In the genomic region with DNA sequence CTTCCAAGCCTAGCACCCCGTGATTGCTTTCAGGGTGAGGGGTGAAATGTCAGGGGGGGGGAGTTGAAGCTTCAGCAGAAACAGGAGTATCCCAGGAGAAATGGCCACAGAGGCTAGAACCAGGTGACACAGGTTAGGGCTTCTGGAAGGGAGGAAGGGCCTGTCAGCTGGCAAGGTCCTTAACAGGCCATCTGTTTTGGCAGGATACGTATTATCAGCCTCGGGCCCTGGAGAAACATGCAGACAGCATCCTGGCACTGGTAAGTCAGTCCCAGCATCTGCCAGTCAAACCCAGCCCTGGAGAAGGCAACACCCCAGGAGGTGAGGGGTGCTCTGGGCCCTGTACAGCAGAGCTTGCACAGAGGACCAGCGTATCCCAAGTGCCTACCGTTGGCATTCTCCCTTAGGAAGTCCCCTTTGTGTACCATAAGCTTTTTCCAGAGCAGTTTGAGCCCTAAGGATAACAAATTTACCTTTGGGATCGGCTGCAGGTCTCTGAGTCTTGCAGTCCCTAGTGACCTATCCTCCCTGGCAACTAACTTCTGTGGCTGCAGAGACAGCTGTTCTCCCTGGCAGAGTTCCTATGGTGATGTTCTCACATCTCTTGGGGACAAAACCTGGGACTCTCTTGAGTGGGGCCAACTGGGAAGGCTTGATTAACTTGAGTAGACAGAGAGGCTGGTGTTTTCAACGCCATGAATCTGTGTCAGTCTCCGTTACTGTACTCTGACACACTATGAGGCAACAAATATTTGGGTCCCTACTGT, we compare ENCODE assay signal across 8 mouse cellular contexts. TPM values are rescaled to one million over a fixed set of nuclear protein-coding genes. Genes with fewer than 3 reads are reported as not detected.
A peak's percentile ranks its signal among the peaks of the same experiment; 100 is the strongest.
DNase-seq lines count a peak whose midpoint lies in the region; ATAC-seq lines count a peak whose summit lies in the region.

No protein-coding gene starts in this region.

- H3K4me3 ChIP-seq in kidney, embryonic 16.5 days (ENCODE audit: low read length), result peak overlapping the region; percentile 73
- H3K4me3 ChIP-seq in forebrain, embryonic 16.5 days (replicated peaks; ENCODE audit: low read length), result peak overlapping the region; percentile 67
- H3K4me3 ChIP-seq in limb, embryonic 12.5 days (replicated peaks), result peak overlapping the region; percentile 58
- peak overlapping the region; percentile 52 for H3K4me3 ChIP-seq in neural tube, embryonic 14.5 days (ENCODE audit: low read depth, low read length)

- peaks cover 29% of the 10 kb centered on the region for H3K36me3 ChIP-seq in kidney, embryonic 16.5 days (ENCODE audit: insufficient read depth, low read length)
- H3K36me3 ChIP-seq in forebrain, embryonic 16.5 days (ENCODE audit: control insufficient read depth, insufficient read depth), result peaks cover 7% of the 10 kb centered on the region; the same call in 1 of the 2 replicates
- peaks cover 46% of the 10 kb centered on the region for H3K36me3 ChIP-seq in limb, embryonic 12.5 days
- H3K36me3 ChIP-seq in neural tube, embryonic 14.5 days (ENCODE audit: control insufficient read depth, insufficient read depth, low read length), result peaks cover 14% of the 10 kb centered on the region

- H3K9me3 ChIP-seq in kidney, embryonic 16.5 days (ENCODE audit: low read length), result no peaks in the 10 kb centered on the region
- no peaks in the 10 kb centered on the region for H3K9me3 ChIP-seq in forebrain, embryonic 16.5 days (ENCODE audit: control insufficient read depth, low read length)
- no peaks in the 10 kb centered on the region for H3K9me3 ChIP-seq in limb, embryonic 12.5 days
- H3K9me3 ChIP-seq in neural tube, embryonic 14.5 days (ENCODE audit: control insufficient read depth, low read length), result no peaks in the 10 kb centered on the region

- WGBS in kidney, embryonic 16.5 days, result 61% methylated on average over 8 of the region's 8 CpGs
- WGBS in forebrain, embryonic 16.5 days, result 48% methylated on average over 8 of the region's 8 CpGs
- 67% methylated on average over 8 of the region's 8 CpGs for WGBS in limb, embryonic 12.5 days
- 54% methylated on average over 8 of the region's 8 CpGs for WGBS in neural tube, embryonic 14.5 days

- H3K9ac ChIP-seq in kidney, embryonic 16.5 days (replicated peaks; ENCODE audit: low read length), result peak overlapping the region; percentile 91
- peak overlapping the region; percentile 92 for H3K9ac ChIP-seq in forebrain, embryonic 16.5 days (replicated peaks; ENCODE audit: low read depth, low read length)
- H3K9ac ChIP-seq in limb, embryonic 12.5 days (replicated peaks), result peak overlapping the region; percentile 75
- peak overlapping the region; percentile 81 for H3K9ac ChIP-seq in neural tube, embryonic 14.5 days (replicated peaks; ENCODE audit: low read depth, low read length)

- H3K27me3 ChIP-seq in kidney, embryonic 16.5 days (ENCODE audit: insufficient read depth, low read length), result no peaks in the 10 kb centered on the region
- H3K27me3 ChIP-seq in forebrain, embryonic 16.5 days (replicated peaks; ENCODE audit: control insufficient read depth, insufficient read depth, low read length), result no peaks in the 10 kb centered on the region
- H3K27me3 ChIP-seq in limb, embryonic 12.5 days, result no peaks in the 10 kb centered on the region
- no peaks in the 10 kb centered on the region for H3K27me3 ChIP-seq in neural tube, embryonic 14.5 days (ENCODE audit: control insufficient read depth, insufficient read depth, low read length)

- H3K4me2 ChIP-seq in kidney, embryonic 16.5 days (replicated peaks; ENCODE audit: low read depth, low read length), result peak overlapping the region; percentile 81
- peak overlapping the region; percentile 66 for H3K4me2 ChIP-seq in forebrain, embryonic 16.5 days (ENCODE audit: low read length)
- H3K4me2 ChIP-seq in limb, embryonic 12.5 days, result peak overlapping the region; percentile 65
- H3K4me2 ChIP-seq in neural tube, embryonic 14.5 days (ENCODE audit: low read depth, low read length), result peak overlapping the region; percentile 54

- DNase-seq in kidney, postnatal 14 days, result no peak
- DNase-seq in embryo, embryonic 11 days, result no peak
- DNase-seq in urinary bladder, adult 18-20 months (ENCODE audit: low spot score in 2 of 2), result no peak

- peaks cover 21% of the 10 kb centered on the region for H3K4me1 ChIP-seq in kidney, embryonic 16.5 days (ENCODE audit: insufficient read depth, low read length)
- peaks cover 13% of the 10 kb centered on the region for H3K4me1 ChIP-seq in forebrain, embryonic 16.5 days (replicated peaks; ENCODE audit: control insufficient read depth, insufficient read depth, low read length)
- H3K4me1 ChIP-seq in limb, embryonic 12.5 days (replicated peaks), result peaks cover 12% of the 10 kb centered on the region
- H3K4me1 ChIP-seq in neural tube, embryonic 14.5 days (ENCODE audit: control insufficient read depth, insufficient read depth, low read length), result peaks cover 11% of the 10 kb centered on the region

- no peak for ATAC-seq in kidney, embryonic 16.5 days (ENCODE audit: low FRiP score, low TSS enrichment)
- ATAC-seq in cerebellum, adult (ENCODE audit: insufficient number of reproducible peaks, low FRiP score, low TSS enrichment), result peak; percentile 83
- peak; percentile 13; the same call in 1 of the 2 replicates for ATAC-seq in forebrain, embryonic 16.5 days
- ATAC-seq in limb, embryonic 12.5 days (ENCODE audit: insufficient number of reproducible peaks, insufficient read depth, low FRiP score, low TSS enrichment, low read depth), result no peak
- no peak for ATAC-seq in neural tube, embryonic 14.5 days (ENCODE audit: low read depth)

- H3K27ac ChIP-seq in kidney, embryonic 16.5 days (ENCODE audit: low read length), result peak overlapping the region; percentile 97; the same call in 1 of the 2 replicates
- peak overlapping the region; percentile 98 for H3K27ac ChIP-seq in forebrain, embryonic 16.5 days (ENCODE audit: low read length)
- H3K27ac ChIP-seq in limb, embryonic 12.5 days, result 0 out of 2 replicates have a peak overlapping the region, but pooled peaks have one; percentile 2
- peak overlapping the region; percentile 97 for H3K27ac ChIP-seq in neural tube, embryonic 14.5 days (ENCODE audit: low read depth, low read length)

RNA-seq across cellular contexts. Expression of a gene that starts 1.3 kb away (rescaled TPM):
- 115 and 118 TPM in 2 replicates for polyA plus RNA-seq in kidney, embryonic 16.5 days (2015; fragmentation: Nextera tagmentation; extraction: Ambion mirVana)
- 93.1 and 109 TPM in 2 replicates for polyA plus RNA-seq in forebrain, embryonic 16.5 days (2015; fragmentation: Nextera tagmentation; extraction: Ambion mirVana)
- 74.5 and 75.3 TPM in 2 replicates for polyA plus RNA-seq in limb, embryonic 12.5 days (2016; fragmentation: Nextera tagmentation; extraction: Ambion mirVana)
- polyA plus RNA-seq in neural tube, embryonic 14.5 days (2014; fragmentation: Nextera tagmentation; extraction: Ambion mirVana), result 82.3 and 92.5 TPM in 2 replicates

RNA-seq across cellular contexts. Expression of a gene that starts 4.9 kb away (rescaled TPM):
- polyA plus RNA-seq in kidney, embryonic 16.5 days (2015; fragmentation: Nextera tagmentation; extraction: Ambion mirVana), result 0.26 TPM in 1 of 2 replicates, not detected in the other
- polyA plus RNA-seq in forebrain, embryonic 16.5 days (2015; fragmentation: Nextera tagmentation; extraction: Ambion mirVana), result not detected in 2 replicates
- 0.44 and 0.66 TPM in 2 replicates for polyA plus RNA-seq in limb, embryonic 12.5 days (2016; fragmentation: Nextera tagmentation; extraction: Ambion mirVana)
- 0.23 TPM in 1 of 2 replicates, not detected in the other for polyA plus RNA-seq in neural tube, embryonic 14.5 days (2014; fragmentation: Nextera tagmentation; extraction: Ambion mirVana)

RNA-seq across cellular contexts. Expression of a gene that starts 12.5 kb away (rescaled TPM):
- 4.4 and 4.6 TPM in 2 replicates for polyA plus RNA-seq in kidney, embryonic 16.5 days (2015; fragmentation: Nextera tagmentation; extraction: Ambion mirVana)
- polyA plus RNA-seq in forebrain, embryonic 16.5 days (2015; fragmentation: Nextera tagmentation; extraction: Ambion mirVana), result 1.2 and 1.6 TPM in 2 replicates
- polyA plus RNA-seq in limb, embryonic 12.5 days (2016; fragmentation: Nextera tagmentation; extraction: Ambion mirVana), result 0.68 and 1.0 TPM in 2 replicates
- 0.84 and 1.8 TPM in 2 replicates for polyA plus RNA-seq in neural tube, embryonic 14.5 days (2014; fragmentation: Nextera tagmentation; extraction: Ambion mirVana)

RNA-seq across cellular contexts. Expression of a gene that starts 13.6 kb away (rescaled TPM):
- 1.1 and 2.0 TPM in 2 replicates for polyA plus RNA-seq in kidney, embryonic 16.5 days (2015; fragmentation: Nextera tagmentation; extraction: Ambion mirVana)
- polyA plus RNA-seq in forebrain, embryonic 16.5 days (2015; fragmentation: Nextera tagmentation; extraction: Ambion mirVana), result 11.8 and 12.3 TPM in 2 replicates
- polyA plus RNA-seq in limb, embryonic 12.5 days (2016; fragmentation: Nextera tagmentation; extraction: Ambion mirVana), result 1.3 and 2.5 TPM in 2 replicates
- polyA plus RNA-seq in neural tube, embryonic 14.5 days (2014; fragmentation: Nextera tagmentation; extraction: Ambion mirVana), result 0.46 and 0.66 TPM in 2 replicates

RNA-seq across cellular contexts. Expression of a gene that starts 17.7 kb away (rescaled TPM):
- not detected in 2 replicates for polyA plus RNA-seq in kidney, embryonic 16.5 days (2015; fragmentation: Nextera tagmentation; extraction: Ambion mirVana)
- polyA plus RNA-seq in forebrain, embryonic 16.5 days (2015; fragmentation: Nextera tagmentation; extraction: Ambion mirVana), result not detected in 2 replicates
- polyA plus RNA-seq in limb, embryonic 12.5 days (2016; fragmentation: Nextera tagmentation; extraction: Ambion mirVana), result not detected in 2 replicates
- polyA plus RNA-seq in neural tube, embryonic 14.5 days (2014; fragmentation: Nextera tagmentation; extraction: Ambion mirVana), result not detected in 2 replicates

Comparison
In these comparisons a context has a peak if more than half of its experiments do, and no peak if none do; other contexts are left out.
1. ATAC-seq: peak in cerebellum, adult (single experiment) and forebrain, embryonic 16.5 days (single experiment); none in kidney, embryonic 16.5 days (single experiment), limb, embryonic 12.5 days (single experiment) and neural tube, embryonic 14.5 days (single experiment).
2. H3K27ac ChIP-seq: peak in every context shown above with its lines; median percentile 98 in forebrain, embryonic 16.5 days; 97 in kidney, embryonic 16.5 days; 97 in neural tube, embryonic 14.5 days; 2 in limb, embryonic 12.5 days.
3. Peak in every context shown above with its lines, with median percentiles within 50 percentile points of each other: H3K4me2 ChIP-seq, H3K4me3 ChIP-seq and H3K9ac ChIP-seq.